Comparison of ENCODE assay signal across 24 mouse cellular contexts in genomic region chr6:17994956-17995790, GRCm38 (mm10). TPM values are rescaled to one million over a fixed set of nuclear protein-coding genes. Genes with fewer than 3 reads are reported as not detected.
DNase-seq lines count a peak whose midpoint lies in the region; ATAC-seq lines count a peak whose summit lies in the region.
"Had no signal": no experiment of that assay in that cellular context is flagged by ENCODE, and none has a peak within 500 bp of the region (broad histone marks: within the 10 kb centered on the region; RNA-seq: fewer than 3 reads in every experiment).

No protein-coding gene starts in this region.

- no peak overlapping the region for H3K4me3 ChIP-seq in kidney, embryonic 15.5 days (replicated peaks)
- H3K4me3 ChIP-seq in forebrain, embryonic 12.5 days (replicated peaks) = no peak overlapping the region
- H3K4me3 ChIP-seq: embryonic facial prominence, embryonic 12.5 days; heart, embryonic 10.5 days; hindbrain, embryonic 15.5 days; limb, embryonic 13.5 days; liver, embryonic 13.5 days; megakaryocyte, embryonic 14.5 days; midbrain, embryonic 15.5 days had no signal

- 0 out of 2 replicates have a peak, but pooled peaks have one; percentile 56 for ATAC-seq in kidney, embryonic 15.5 days (replicated peaks; ENCODE audit: low FRiP score)
- peak; percentile 85; the same call in 1 of the 2 replicates for ATAC-seq in forebrain, embryonic 12.5 days (ENCODE audit: low FRiP score)
- ATAC-seq: midbrain, embryonic 15.5 days had no signal

- no peak overlapping the region for H3K27ac ChIP-seq in kidney, embryonic 15.5 days
- no peak overlapping the region for H3K27ac ChIP-seq in forebrain, embryonic 12.5 days
- H3K27ac ChIP-seq: embryonic facial prominence, embryonic 12.5 days; heart, embryonic 10.5 days; hindbrain, embryonic 15.5 days; limb, embryonic 13.5 days; liver, embryonic 13.5 days; midbrain, embryonic 15.5 days had no signal

- H3K36me3 ChIP-seq in kidney, embryonic 15.5 days = no peaks in the 10 kb centered on the region
- H3K36me3 ChIP-seq in forebrain, embryonic 12.5 days (replicated peaks) = no peaks in the 10 kb centered on the region
- H3K36me3 ChIP-seq: embryonic facial prominence, embryonic 12.5 days; G1E; heart, embryonic 10.5 days; hindbrain, embryonic 15.5 days; limb, embryonic 13.5 days; liver, embryonic 13.5 days; midbrain, embryonic 15.5 days had no signal

- no peaks in the 10 kb centered on the region for H3K4me1 ChIP-seq in kidney, embryonic 15.5 days
- peaks cover 4% of the 10 kb centered on the region; the same call in 1 of the 2 replicates for H3K4me1 ChIP-seq in forebrain, embryonic 12.5 days
- H3K4me1 ChIP-seq: embryonic facial prominence, embryonic 12.5 days; heart, embryonic 10.5 days; hindbrain, embryonic 15.5 days; limb, embryonic 13.5 days; liver, embryonic 13.5 days; megakaryocyte, embryonic 14.5 days; midbrain, embryonic 15.5 days had no signal

- H3K9ac ChIP-seq in kidney, embryonic 15.5 days = no peak overlapping the region
- no peak overlapping the region for H3K9ac ChIP-seq in forebrain, embryonic 12.5 days
- H3K9ac ChIP-seq: embryonic facial prominence, embryonic 12.5 days; hindbrain, embryonic 15.5 days; limb, embryonic 13.5 days; liver, embryonic 13.5 days; midbrain, embryonic 15.5 days had no signal

- no peak overlapping the region for H3K4me2 ChIP-seq in kidney, embryonic 15.5 days
- no peak overlapping the region for H3K4me2 ChIP-seq in forebrain, embryonic 12.5 days
- H3K4me2 ChIP-seq: embryonic facial prominence, embryonic 12.5 days; hindbrain, embryonic 15.5 days; limb, embryonic 13.5 days; liver, embryonic 13.5 days; midbrain, embryonic 15.5 days had no signal

- WGBS in kidney, embryonic 15.5 days = 68% methylated on average over 6 of the region's 6 CpGs
- 35% methylated on average over 6 of the region's 6 CpGs for WGBS in forebrain, embryonic 12.5 days

- no peaks in the 10 kb centered on the region for H3K27me3 ChIP-seq in kidney, embryonic 15.5 days
- H3K27me3 ChIP-seq in forebrain, embryonic 12.5 days = peaks cover 46% of the 10 kb centered on the region
- H3K27me3 ChIP-seq: CH12.LX; embryonic facial prominence, embryonic 12.5 days; hindbrain, embryonic 15.5 days; limb, embryonic 13.5 days; liver, embryonic 13.5 days; megakaryocyte, embryonic 14.5 days; midbrain, embryonic 15.5 days had no signal

- no peaks in the 10 kb centered on the region for H3K9me3 ChIP-seq in kidney, embryonic 15.5 days (replicated peaks)
- no peaks in the 10 kb centered on the region for H3K9me3 ChIP-seq in forebrain, embryonic 12.5 days
- H3K9me3 ChIP-seq: embryonic facial prominence, embryonic 12.5 days; G1E; heart, embryonic 10.5 days; hindbrain, embryonic 15.5 days; limb, embryonic 13.5 days; liver, embryonic 13.5 days; megakaryocyte, embryonic 14.5 days; midbrain, embryonic 15.5 days had no signal

- no peak for DNase-seq in kidney, adult 18-20 months
- DNase-seq in embryo, embryonic 11 days = peak; percentile 4
- peak; percentile 69 for DNase-seq in retina, postnatal 1 day
- no peak for DNase-seq in urinary bladder, postnatal 14 days (ENCODE audit: low spot score)
- no peak for DNase-seq in urinary bladder, adult 2 months (ENCODE audit: low spot score)
- DNase-seq: adrenal gland, adult 2 months; B cell, adult 2 months; cerebellum, adult 18-20 months; cerebellum, postnatal 25 days; gastrocnemius, postnatal 10 days; kidney, adult 9 months; layer of hippocampus, adult 9-11 months; liver, embryonic 13.5 days; lung, adult 2 months had no signal

RNA-seq across cellular contexts. Expression of gene Wnt2, which starts 35.2 kb away (rescaled TPM):
- polyA plus RNA-seq in kidney, embryonic 15.5 days (2015; fragmentation: Nextera tagmentation; extraction: Ambion mirVana) = 1.1 and 2.9 TPM in 2 replicates
- 0.22 and 0.43 TPM in 2 replicates for polyA plus RNA-seq in forebrain, embryonic 12.5 days (2016; fragmentation: Nextera tagmentation; extraction: Ambion mirVana)
- 43.5 and 48.9 TPM in 2 replicates for polyA plus RNA-seq in urinary bladder, adult 2 months (2012; rRNA removed)
- polyA plus RNA-seq: hindbrain, embryonic 15.5 days had no signal

Comparison
In these comparisons a context has a peak if more than half of its experiments do, and no peak if none do; other contexts are left out.
1. DNase-seq: peak in embryo, embryonic 11 days (single experiment) and retina, postnatal 1 day (single experiment); none in kidney, adult 18-20 months (single experiment), urinary bladder, postnatal 14 days (single experiment) and urinary bladder, adult 2 months (single experiment).
2. RNA of gene Wnt2, which starts 35.2 kb away (polyA plus RNA-seq): 43.5 to 48.9 TPM in urinary bladder, adult 2 months; 1.1 to 2.9 TPM in kidney, embryonic 15.5 days and 0.22 to 0.43 TPM in forebrain, embryonic 12.5 days; every median in the first group is over 10 times any median in the second.